Mouse (Mus musculus) limb, embryonic 12.5 days (tissue): ENCODE measurements around the gene Gm37240. TPM values are rescaled to one million over a fixed set of nuclear protein-coding genes. Genes with fewer than 3 reads are reported as not detected.

Experiments used
- ATAC-seq: fragments of 200-750 bp; cut with Nextera tagmentation; 2 replicates; pipeline ENCODE4 v1.8.0; 2017; ENCODE audit warnings: low read depth, moderate TSS enrichment; ENCODE audit not compliant: insufficient number of reproducible peaks, insufficient read depth, low FRiP score, low TSS enrichment
- H3K27ac ChIP-seq: fragments of 300-500 bp; sonication (generic); 2 replicates; pipeline ENCODE4 v1.5.1; 2016; ENCODE audit warnings: mild to moderate bottlenecking, moderate library complexity
- H3K27me3 ChIP-seq: fragments of 300-500 bp; sonication (generic); 2 replicates; pipeline ENCODE4 v1.6.1; 2016; ENCODE audit warnings: mild to moderate bottlenecking, moderate library complexity
- H3K36me3 ChIP-seq: fragments of 300-500 bp; sonication (generic); 2 replicates; pipeline ENCODE4 v1.6.1; 2016; ENCODE audit warnings: mild to moderate bottlenecking, moderate library complexity
- H3K4me1 ChIP-seq: fragments of 300-500 bp; sonication (generic); replicated peaks from 2 replicates; pipeline ENCODE4 v1.6.1; 2016
- H3K4me2 ChIP-seq: fragments of 300-500 bp; sonication (generic); 2 replicates; pipeline ENCODE4 v1.6.1; 2016; ENCODE audit warnings: mild to moderate bottlenecking, moderate library complexity
- H3K4me3 ChIP-seq: fragments of 300-500 bp; sonication (generic); replicated peaks from 2 replicates; pipeline ENCODE4 v1.5.1; 2016; ENCODE audit warnings: mild to moderate bottlenecking
- H3K9ac ChIP-seq: fragments of 300-500 bp; sonication (generic); replicated peaks from 2 replicates; pipeline ENCODE4 v1.6.1; 2016; ENCODE audit warnings: mild to moderate bottlenecking, moderate library complexity
- H3K9me3 ChIP-seq: fragments of 300-500 bp; sonication (generic); 2 replicates; pipeline ENCODE4 v1.6.1; 2016; ENCODE audit warnings: mild to moderate bottlenecking, moderate library complexity
- WGBS: fragments of 180-500 bp; shearing (Covaris S2); methylation state at CpG from one replicate; pipeline ENCODE4 v1.1.7; 2016; 5-methylcytosine and 5-hydroxymethylcytosine counted together
- polyA plus RNA-seq: library from polyadenylated mRNA; unstranded; fragments of >200 nt; fragmentation: Nextera tagmentation; extraction: Ambion mirVana; gene quantifications from 2 replicates; pipeline ENCODE4 v1.2.1, GENCODE M21; 2016

The Gm37240 gene
- polyA plus RNA-seq, 1 experiment from 2014 or later, result 3.4 TPM

GRCm38 (mm10) chr3:84712941-84713340 is 1174.4 kb downstream of the Gm37240 start:
- no peaks in the 10 kb centered on the region for H3K4me1 ChIP-seq
- no peak overlapping the region for H3K4me2 ChIP-seq
- H3K4me3 ChIP-seq, result no peak overlapping the region
- H3K27me3 ChIP-seq, result no peaks in the 10 kb centered on the region
- ATAC-seq, result no peak
- H3K9ac ChIP-seq, result no peak overlapping the region
- no peaks in the 10 kb centered on the region for H3K36me3 ChIP-seq
- 47% methylated on average over 2 of the region's 2 CpGs for WGBS
- peaks cover 6% of the 10 kb centered on the region; the same call in 1 of the 2 replicates for H3K9me3 ChIP-seq
- no peak overlapping the region for H3K27ac ChIP-seq

DNA sequence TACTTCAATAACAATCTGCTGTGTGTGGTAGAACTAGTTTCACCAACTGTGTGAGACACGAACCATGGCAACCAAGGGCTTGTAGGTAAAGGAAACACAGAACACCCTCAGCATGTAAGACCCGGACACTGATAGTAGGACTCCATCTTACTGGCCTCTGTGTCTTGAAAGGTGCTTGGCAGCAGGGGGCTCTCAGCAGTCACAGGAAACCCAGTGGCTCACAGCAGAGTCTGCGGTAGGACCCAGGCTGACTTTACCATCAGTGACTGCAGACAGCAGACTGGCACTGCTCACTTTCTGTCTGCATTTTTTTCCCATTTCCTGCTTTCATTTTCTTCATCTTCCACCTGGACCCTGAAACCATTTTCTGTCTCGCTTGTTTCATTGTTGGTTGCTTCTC is 1176.6 kb downstream of the Gm37240 start:
- no peaks in the 10 kb centered on the region for H3K27me3 ChIP-seq
- H3K9me3 ChIP-seq, result peaks cover 6% of the 10 kb centered on the region; the same call in 1 of the 2 replicates
- no peak overlapping the region for H3K9ac ChIP-seq
- H3K4me3 ChIP-seq, result no peak overlapping the region
- no peaks in the 10 kb centered on the region for H3K36me3 ChIP-seq
- no peaks in the 10 kb centered on the region for H3K4me1 ChIP-seq
- 83% methylated on average over 4 of the region's 4 CpGs for WGBS
- no peak overlapping the region for H3K4me2 ChIP-seq
- ATAC-seq, result no peak
- no peak overlapping the region for H3K27ac ChIP-seq

- H3K9ac ChIP-seq, result no peak overlapping the region
- no peak overlapping the region for H3K27ac ChIP-seq
- no peaks in the 10 kb centered on the region for H3K36me3 ChIP-seq
- WGBS, result 88% methylated on average over 8 of the region's 8 CpGs
- H3K9me3 ChIP-seq, result no peaks in the 10 kb centered on the region
- no peaks in the 10 kb centered on the region for H3K4me1 ChIP-seq
- ATAC-seq, result no peak
- no peak overlapping the region for H3K4me3 ChIP-seq
- H3K4me2 ChIP-seq, result no peak overlapping the region
- no peaks in the 10 kb centered on the region for H3K27me3 ChIP-seq
Observed at GRCm38 (mm10) chr3:84709967-84710366, 1177.4 kb downstream of the Gm37240 start.

DNA sequence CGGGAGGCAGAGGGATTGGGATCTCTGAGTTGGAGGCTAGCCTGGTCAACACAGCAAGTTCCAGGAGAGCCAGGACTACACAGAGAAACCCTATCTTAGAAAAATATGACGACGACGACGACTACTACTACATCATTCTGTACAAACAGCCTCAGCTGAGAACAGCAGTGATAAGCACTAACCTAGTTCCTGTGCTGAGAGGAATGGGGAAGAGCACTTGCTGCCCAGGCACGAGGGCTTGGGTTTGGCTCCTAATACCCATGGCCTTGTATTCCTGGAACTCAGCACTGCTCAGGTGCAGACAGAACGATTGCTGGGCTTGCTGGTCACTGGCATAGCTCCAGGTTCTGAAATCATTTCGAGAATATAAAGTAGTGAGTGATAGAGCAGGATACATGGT is 1178.2 kb downstream of the Gm37240 start:
- 87% methylated on average over 8 of the region's 8 CpGs for WGBS
- Histone ChIP-seq H3K27ac (no peak overlapping the region), H3K27me3 (no peaks in the 10 kb centered on the region), H3K36me3 (no peaks in the 10 kb centered on the region), H3K4me1 (no peaks in the 10 kb centered on the region), H3K9ac (no peak overlapping the region), H3K4me3 (no peak overlapping the region), H3K9me3 (no peaks in the 10 kb centered on the region), H3K4me2 (no peak overlapping the region)
- no peak for ATAC-seq

DNA sequence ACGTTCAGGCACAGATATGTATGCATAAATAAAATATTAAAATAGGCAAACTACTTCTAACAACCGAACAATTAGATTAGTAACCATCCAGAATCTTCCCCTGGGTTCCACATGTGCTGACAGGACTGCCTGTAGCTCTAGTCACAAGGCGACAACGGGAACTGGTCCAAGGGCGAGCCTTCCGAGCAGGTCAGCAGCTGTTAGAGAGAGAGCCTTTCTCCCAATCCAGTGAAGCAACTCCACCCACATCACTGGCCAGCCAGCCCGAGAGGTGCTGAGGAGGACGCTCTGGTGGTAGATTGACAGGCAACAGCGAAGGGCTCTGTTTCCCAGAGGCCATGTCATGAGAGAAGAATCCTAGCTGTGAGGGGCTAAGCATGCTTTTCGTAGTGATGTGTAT is 1178.8 kb downstream of the Gm37240 start:
- Histone ChIP-seq H3K27ac (no peak overlapping the region), H3K4me2 (no peak overlapping the region), H3K9ac (no peak overlapping the region), H3K9me3 (no peaks in the 10 kb centered on the region), H3K4me3 (no peak overlapping the region), H3K27me3 (no peaks in the 10 kb centered on the region), H3K4me1 (no peaks in the 10 kb centered on the region), H3K36me3 (no peaks in the 10 kb centered on the region)
- 81% methylated on average over 10 of the region's 10 CpGs for WGBS
- no peak for ATAC-seq

DNA sequence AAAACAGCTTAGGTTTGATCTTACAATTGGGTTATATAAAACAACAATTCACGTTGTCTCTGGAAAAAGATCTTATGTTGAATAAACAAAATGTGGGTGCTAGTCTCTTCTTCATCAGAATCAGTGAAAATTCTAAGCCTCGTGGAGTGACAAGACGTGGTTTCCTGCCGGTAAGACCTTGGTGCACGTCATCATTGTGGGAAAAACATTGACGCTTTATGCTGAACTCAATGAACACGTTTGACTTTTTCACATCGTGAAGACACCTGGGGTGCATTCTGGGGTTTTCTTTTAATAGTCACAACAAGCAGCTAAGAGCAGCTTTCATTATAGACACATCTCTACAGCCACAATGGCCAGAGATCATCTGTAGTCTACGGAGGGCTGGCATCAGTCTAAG is 1182.1 kb downstream of the Gm37240 start:
- Histone ChIP-seq H3K4me2 (no peak overlapping the region), H3K36me3 (no peaks in the 10 kb centered on the region), H3K4me3 (no peak overlapping the region), H3K4me1 (peaks cover 12% of the 10 kb centered on the region), H3K9me3 (no peaks in the 10 kb centered on the region), H3K27me3 (no peaks in the 10 kb centered on the region), H3K27ac (no peak overlapping the region), H3K9ac (no peak overlapping the region)
- 89% methylated on average over 9 of the region's 9 CpGs for WGBS
- ATAC-seq, result no peak

DNA sequence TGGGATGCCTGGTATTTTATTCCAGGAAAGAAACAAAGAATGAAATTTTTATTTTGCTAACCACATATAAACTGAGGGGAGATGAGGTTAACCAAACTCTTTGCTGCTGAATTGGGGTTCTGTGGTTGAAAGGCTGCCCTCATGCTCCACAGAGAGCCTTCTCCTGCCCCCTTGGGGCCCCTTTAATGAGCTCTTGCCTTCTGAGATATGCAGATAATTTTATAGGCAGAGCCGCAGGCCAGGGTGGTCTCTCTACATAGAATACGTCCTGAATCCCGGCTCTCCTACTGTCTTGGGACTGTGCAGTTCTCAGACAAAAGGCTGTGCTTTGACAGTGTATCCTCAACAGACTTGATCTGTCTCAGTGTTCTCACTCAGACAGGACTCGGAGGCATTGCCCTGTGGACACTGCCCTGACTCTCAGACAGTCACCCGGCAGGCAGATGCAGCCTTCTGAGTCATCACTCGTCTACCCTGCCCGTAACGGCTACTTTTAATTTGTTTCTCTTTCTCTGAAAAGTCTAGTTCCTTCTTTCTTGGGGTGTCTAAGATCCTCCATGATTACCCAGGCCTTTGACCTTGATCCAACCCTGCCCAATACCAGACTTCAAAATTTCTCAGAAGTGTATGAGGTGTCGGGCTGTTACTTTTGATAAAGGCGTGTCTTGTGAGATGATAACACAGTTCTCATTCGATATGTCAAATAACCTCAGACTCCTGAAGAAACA is 1184.1 kb downstream of the Gm37240 start:
- ATAC-seq, result no peak
- no peak overlapping the region for H3K27ac ChIP-seq
- H3K36me3 ChIP-seq, result no peaks in the 10 kb centered on the region
- 78% methylated on average over 11 of the region's 11 CpGs for WGBS
- H3K9ac ChIP-seq, result no peak overlapping the region
- peaks cover 12% of the 10 kb centered on the region for H3K4me1 ChIP-seq
- no peak overlapping the region for H3K4me3 ChIP-seq
- no peak overlapping the region for H3K4me2 ChIP-seq
- H3K27me3 ChIP-seq, result no peaks in the 10 kb centered on the region
- H3K9me3 ChIP-seq, result no peaks in the 10 kb centered on the region

DNA sequence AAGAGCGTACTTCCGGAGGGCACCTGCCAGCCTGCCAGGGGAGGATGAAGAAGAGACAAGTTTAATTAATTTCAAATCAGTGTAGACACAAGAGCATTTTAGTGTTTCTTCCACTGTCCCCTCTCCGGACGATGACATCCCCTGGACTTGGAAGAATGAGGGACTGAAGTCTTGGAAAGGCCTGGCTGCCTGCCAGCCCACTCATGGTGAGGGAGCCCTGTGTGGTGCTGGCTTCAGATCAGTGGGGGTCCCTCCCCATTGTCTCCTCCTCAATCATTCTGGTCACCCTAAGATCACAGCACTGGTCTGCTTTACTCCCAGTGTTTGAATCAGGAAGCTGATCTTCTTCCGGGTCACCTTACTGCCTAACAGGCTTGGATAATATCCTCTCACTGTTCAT is 1185.4 kb downstream of the Gm37240 start:
- Histone ChIP-seq H3K4me3 (no peak overlapping the region), H3K27ac (no peak overlapping the region), H3K27me3 (no peaks in the 10 kb centered on the region), H3K4me1 (peaks cover 12% of the 10 kb centered on the region), H3K9me3 (no peaks in the 10 kb centered on the region), H3K9ac (no peak overlapping the region), H3K4me2 (no peak overlapping the region), H3K36me3 (no peaks in the 10 kb centered on the region)
- no peak for ATAC-seq
- WGBS, result 88% methylated on average over 5 of the region's 5 CpGs

DNA sequence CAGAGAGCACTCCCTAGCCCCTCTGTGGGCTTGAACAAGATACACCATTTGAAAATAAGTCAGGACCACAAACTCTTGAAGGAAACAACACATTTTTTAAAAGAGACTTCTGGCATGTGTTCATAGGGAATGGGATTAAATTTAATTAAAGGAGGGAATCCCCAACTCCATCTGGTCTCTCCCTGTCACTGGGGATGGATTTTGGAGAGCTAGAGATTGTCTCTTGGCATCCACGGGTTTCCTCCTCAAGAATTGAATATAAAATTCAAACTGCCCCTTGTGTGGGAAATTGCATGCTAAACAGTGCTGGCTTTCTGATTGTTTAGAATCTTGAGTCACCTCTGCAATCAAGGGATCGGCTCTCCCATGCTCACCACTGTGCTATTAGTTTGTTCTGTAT is 1185.8 kb downstream of the Gm37240 start:
- no peaks in the 10 kb centered on the region for H3K27me3 ChIP-seq
- H3K4me2 ChIP-seq, result no peak overlapping the region
- 81% methylated on average over 2 of the region's 2 CpGs for WGBS
- H3K36me3 ChIP-seq, result no peaks in the 10 kb centered on the region
- no peak overlapping the region for H3K27ac ChIP-seq
- no peak overlapping the region for H3K9ac ChIP-seq
- peaks cover 16% of the 10 kb centered on the region for H3K4me1 ChIP-seq
- no peaks in the 10 kb centered on the region for H3K9me3 ChIP-seq
- no peak for ATAC-seq
- no peak overlapping the region for H3K4me3 ChIP-seq

- Histone ChIP-seq H3K4me3 (no peak overlapping the region), H3K9ac (no peak overlapping the region), H3K9me3 (no peaks in the 10 kb centered on the region), H3K4me1 (peaks cover 9% of the 10 kb centered on the region), H3K4me2 (peak overlapping the region; percentile 3; the same call in 1 of the 2 replicates), H3K27me3 (no peaks in the 10 kb centered on the region; the same call in 1 of the 2 replicates), H3K27ac (0 out of 2 replicates have a peak overlapping the region, but pooled peaks have one; percentile 24), H3K36me3 (no peaks in the 10 kb centered on the region)
- 50% methylated on average over 18 of the region's 18 CpGs for WGBS
- ATAC-seq, result no peak
Observed at GRCm38 (mm10) chr3:84696428-84696917, 1190.8 kb downstream of the Gm37240 start.

DNA sequence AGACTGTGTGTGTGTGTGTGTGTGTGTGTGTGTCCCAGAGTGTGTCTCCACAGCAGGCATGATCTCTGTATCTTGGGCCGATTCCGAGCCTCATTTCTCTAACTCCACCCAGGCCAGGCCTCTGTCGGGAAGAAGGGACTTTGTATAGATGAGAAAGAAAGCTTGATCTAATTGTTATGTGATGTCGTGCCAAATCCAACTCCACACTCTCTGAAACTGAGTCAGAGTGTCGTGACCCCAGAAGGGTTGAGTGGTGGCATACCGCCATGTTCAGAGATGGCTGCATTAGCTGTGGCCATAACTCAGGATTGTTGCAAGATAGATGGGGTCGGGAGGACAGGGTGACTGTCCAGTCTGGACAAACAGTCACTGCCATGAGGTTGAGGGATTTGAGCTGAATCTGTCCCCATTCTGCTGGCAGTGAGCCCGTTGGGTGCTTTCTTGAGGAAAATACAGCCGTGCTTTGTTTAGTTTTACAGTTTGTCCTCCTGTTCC is 1191.4 kb downstream of the Gm37240 start:
- H3K27ac ChIP-seq, result no peak overlapping the region
- ATAC-seq, result no peak
- H3K9ac ChIP-seq, result no peak overlapping the region
- H3K4me3 ChIP-seq, result no peak overlapping the region
- H3K9me3 ChIP-seq, result no peaks in the 10 kb centered on the region
- 81% methylated on average over 9 of the region's 9 CpGs for WGBS
- H3K27me3 ChIP-seq, result no peaks in the 10 kb centered on the region; the same call in 1 of the 2 replicates
- 0 out of 2 replicates have a peak overlapping the region, but pooled peaks have one; percentile 3 for H3K4me2 ChIP-seq
- H3K4me1 ChIP-seq, result peaks cover 9% of the 10 kb centered on the region
- H3K36me3 ChIP-seq, result no peaks in the 10 kb centered on the region
